Mouse (Mus musculus): ENCODE measurements around the gene 1810024B03Rik. TPM values are rescaled to one million over a fixed set of nuclear protein-coding genes. Genes with fewer than 3 reads are reported as not detected.
A peak's percentile ranks its signal among the peaks of the same experiment; 100 is the strongest.

1810024B03Rik gene
- not detected in 2 replicates for polyA plus RNA-seq (2012; ENCODE audit: insufficient read depth, insufficient read length, low replicate concordance, missing spikeins)

GRCm38 (mm10) chr2:127207547-127208451, at the start of gene 1810024B03Rik, which contains the start of gene Snrnp200:
TSS of gene 1810024B03Rik (minus strand) at chr2:127208280.
TSS of gene Snrnp200 (plus strand) at chr2:127208386.
- WGBS, result 12% methylated on average over 36 of the region's 36 CpGs
- TF ChIP-seq CTCF (IDR thresholded peaks at IDR 0.05; ENCODE audit: insufficient read depth, low read depth, low read length), result no peak
- no peak for TF ChIP-seq POLR2A (IDR thresholded peaks at IDR 0.05; ENCODE audit: insufficient read depth, low read depth, low read length)
- H3K27ac ChIP-seq (ENCODE audit: insufficient read depth, low read depth, low read length), result peak within 1 kb of the TSS; percentile 9; the same call in 1 of the 2 replicates
- peaks cover 3% of the 10 kb centered on the region; the same call in 1 of the 2 replicates for H3K4me1 ChIP-seq (ENCODE audit: control insufficient read depth, insufficient read depth, low read length)
- H3K4me3 ChIP-seq (ENCODE audit: insufficient read depth, low read depth, low read length), result peak within 1 kb of the TSS; percentile 78

GRCm38 (mm10) chr2:127255294-127255693, 47.2 kb upstream of the 1810024B03Rik start:
- no peak for TF ChIP-seq CTCF (IDR thresholded peaks at IDR 0.05; ENCODE audit: insufficient read depth, low read depth, low read length)
- no peak for TF ChIP-seq POLR2A (IDR thresholded peaks at IDR 0.05; ENCODE audit: insufficient read depth, low read depth, low read length)
- Histone ChIP-seq H3K27ac (ENCODE audit: insufficient read depth, low read depth, low read length) (no peak overlapping the region), H3K4me1 (ENCODE audit: control insufficient read depth, insufficient read depth, low read length) (peaks cover 6% of the 10 kb centered on the region), H3K4me3 (ENCODE audit: insufficient read depth, low read depth, low read length) (no peak overlapping the region)
- WGBS, result 82% methylated on average over 6 of the region's 6 CpGs

GRCm38 (mm10) chr2:127254604-127255134, 46.6 kb upstream of the 1810024B03Rik start:
- H3K27ac ChIP-seq (ENCODE audit: insufficient read depth, low read depth, low read length), result no peak overlapping the region
- TF ChIP-seq POLR2A (IDR thresholded peaks at IDR 0.05; ENCODE audit: insufficient read depth, low read depth, low read length), result no peak
- TF ChIP-seq CTCF (IDR thresholded peaks at IDR 0.05; ENCODE audit: insufficient read depth, low read depth, low read length), result no peak
- no peak overlapping the region for H3K4me3 ChIP-seq (ENCODE audit: insufficient read depth, low read depth, low read length)
- WGBS, result 80% methylated on average over 3 of the region's 3 CpGs
- H3K4me1 ChIP-seq (ENCODE audit: control insufficient read depth, insufficient read depth, low read length), result peaks cover 9% of the 10 kb centered on the region

- no peak for TF ChIP-seq POLR2A (IDR thresholded peaks at IDR 0.05; ENCODE audit: insufficient read depth, low read depth, low read length)
- TF ChIP-seq CTCF (IDR thresholded peaks at IDR 0.05; ENCODE audit: insufficient read depth, low read depth, low read length), result no peak
- Histone ChIP-seq H3K4me3 (ENCODE audit: insufficient read depth, low read depth, low read length) (no peak overlapping the region), H3K4me1 (ENCODE audit: control insufficient read depth, insufficient read depth, low read length) (peaks cover 11% of the 10 kb centered on the region), H3K27ac (ENCODE audit: insufficient read depth, low read depth, low read length) (no peak overlapping the region)
- 87% methylated on average over 5 of the region's 5 CpGs for WGBS
Observed at GRCm38 (mm10) chr2:127252787-127253186, 44.7 kb upstream of the 1810024B03Rik start.

GRCm38 (mm10) chr2:127251880-127252527, 43.9 kb upstream of the 1810024B03Rik start:
- peaks cover 11% of the 10 kb centered on the region for H3K4me1 ChIP-seq (ENCODE audit: control insufficient read depth, insufficient read depth, low read length)
- 67% methylated on average over 3 of the region's 3 CpGs for WGBS
- TF ChIP-seq POLR2A (IDR thresholded peaks at IDR 0.05; ENCODE audit: insufficient read depth, low read depth, low read length), result no peak
- no peak for TF ChIP-seq CTCF (IDR thresholded peaks at IDR 0.05; ENCODE audit: insufficient read depth, low read depth, low read length)
- H3K27ac ChIP-seq (ENCODE audit: insufficient read depth, low read depth, low read length), result no peak overlapping the region
- H3K4me3 ChIP-seq (ENCODE audit: insufficient read depth, low read depth, low read length), result no peak overlapping the region

- Histone ChIP-seq H3K27ac (ENCODE audit: insufficient read depth, low read depth, low read length) (no peak overlapping the region), H3K4me1 (ENCODE audit: control insufficient read depth, insufficient read depth, low read length) (peaks cover 14% of the 10 kb centered on the region), H3K4me3 (ENCODE audit: insufficient read depth, low read depth, low read length) (no peak overlapping the region)
- 47% methylated on average over 3 of the region's 3 CpGs for WGBS
- TF ChIP-seq CTCF (IDR thresholded peaks at IDR 0.05; ENCODE audit: insufficient read depth, low read depth, low read length), result no peak
- no peak for TF ChIP-seq POLR2A (IDR thresholded peaks at IDR 0.05; ENCODE audit: insufficient read depth, low read depth, low read length)
Observed at GRCm38 (mm10) chr2:127251457-127251856, 43.4 kb upstream of the 1810024B03Rik start.

- WGBS, result 86% methylated on average over 9 of the region's 9 CpGs
- peaks cover 17% of the 10 kb centered on the region for H3K4me1 ChIP-seq (ENCODE audit: control insufficient read depth, insufficient read depth, low read length)
- TF ChIP-seq POLR2A (IDR thresholded peaks at IDR 0.05; ENCODE audit: insufficient read depth, low read depth, low read length) (no peak), CTCF (IDR thresholded peaks at IDR 0.05; ENCODE audit: insufficient read depth, low read depth, low read length) (no peak)
- H3K4me3 ChIP-seq (ENCODE audit: insufficient read depth, low read depth, low read length), result no peak overlapping the region
- H3K27ac ChIP-seq (ENCODE audit: insufficient read depth, low read depth, low read length), result no peak overlapping the region
Observed at GRCm38 (mm10) chr2:127250291-127251008, 42.4 kb upstream of the 1810024B03Rik start.

GRCm38 (mm10) chr2:127248334-127249004, 40.4 kb upstream of the 1810024B03Rik start:
- H3K4me1 ChIP-seq (ENCODE audit: control insufficient read depth, insufficient read depth, low read length), result peaks cover 17% of the 10 kb centered on the region
- no peak overlapping the region for H3K27ac ChIP-seq (ENCODE audit: insufficient read depth, low read depth, low read length)
- no peak for TF ChIP-seq POLR2A (IDR thresholded peaks at IDR 0.05; ENCODE audit: insufficient read depth, low read depth, low read length)
- H3K4me3 ChIP-seq (ENCODE audit: insufficient read depth, low read depth, low read length), result peak overlapping the region; percentile 78
- WGBS, result under 1% methylated on average over 38 of the region's 39 CpGs

Data from olfactory bulb, adult 2 months (tissue).